Mouse (Mus musculus): ENCODE measurements around the gene 2310057M21Rik.

DNA sequence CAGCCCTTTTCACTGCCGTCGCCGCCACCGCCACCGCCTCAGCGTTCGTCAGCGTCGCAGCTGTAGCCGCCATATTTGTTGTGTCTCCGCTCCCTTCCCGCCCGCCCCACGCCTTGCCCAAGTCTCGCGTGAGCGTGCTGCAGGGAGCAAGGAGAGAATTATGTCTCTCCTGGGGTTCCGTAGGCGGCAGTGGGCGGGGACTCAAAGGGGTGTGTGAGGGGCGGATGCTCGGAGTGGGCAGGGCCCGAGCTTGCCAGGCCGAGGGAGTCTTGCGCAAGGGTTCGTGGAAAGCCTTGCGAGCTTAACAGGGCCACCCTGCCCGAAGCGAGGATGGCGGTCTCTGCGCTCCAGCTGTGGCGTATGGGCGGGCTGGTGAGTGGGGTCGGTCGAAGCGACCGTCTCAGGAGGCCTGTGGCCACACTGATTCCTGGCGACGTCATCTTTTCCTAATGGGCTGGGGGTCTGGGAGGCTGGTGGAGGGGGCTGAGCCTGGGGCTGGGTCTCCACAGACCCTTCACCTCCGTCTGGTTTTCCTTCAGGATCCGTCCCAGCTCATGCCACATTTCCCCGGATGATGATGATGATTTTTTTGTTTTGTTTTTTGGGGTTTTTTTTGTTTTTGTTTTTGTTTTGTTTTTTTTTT lies 48.0 kb upstream of the 2310057M21Rik start, which contains the start of the genes Ikzf5 and Acadsb:
- TF ChIP-seq CTCF (IDR thresholded peaks at IDR 0.05; ENCODE audit: low read depth, low read length) = no peak
- peak; percentile 77; the same call in 1 of the 2 replicates for TF ChIP-seq POLR2A (IDR thresholded peaks at IDR 0.05; ENCODE audit: extremely low read depth, insufficient read depth, low read length)

Measured in liver, adult 2 months (tissue).